Mouse (Mus musculus): ENCODE measurements around the gene Hoxd10.

Hoxd10 gene

GRCm38 (mm10) chr2:74691022-74691951 lies at the start of gene Hoxd10:
Gene Hoxd10 (plus strand): TSS chr2:74691924.
- CTCF ChIA-PET: no interaction called here

GRCm38 (mm10) chr2:74642431-74642830 lies 49.3 kb upstream of the Hoxd10 start:
- CTCF ChIA-PET: no interaction called here

- CTCF ChIA-PET: no interaction called here
Observed at GRCm38 (mm10) chr2:74645631-74646030, 46.1 kb upstream of the Hoxd10 start.

GRCm38 (mm10) chr2:74647082-74647864 lies 44.5 kb upstream of the Hoxd10 start:
- CTCF ChIA-PET: interaction anchor here (0.6 kb wide), 1 partner anchor 464 kb away, joined by 3 read pairs; no protein-coding TSS in a partner anchor

GRCm38 (mm10) chr2:74652996-74653340 lies 38.8 kb upstream of the Hoxd10 start:
- CTCF ChIA-PET: no interaction called here

GRCm38 (mm10) chr2:74653781-74654535 lies 37.8 kb upstream of the Hoxd10 start:
- CTCF ChIA-PET: no interaction called here

- CTCF ChIA-PET: no interaction called here
Observed at GRCm38 (mm10) chr2:74654743-74655419, 36.8 kb upstream of the Hoxd10 start.

- CTCF ChIA-PET: no interaction called here
Observed at GRCm38 (mm10) chr2:74655420-74655781, 36.3 kb upstream of the Hoxd10 start.

- CTCF ChIA-PET: interaction anchor here (0.6 to 0.7 kb wide), 2 partner anchors 24 to 52 kb away, joined by 4 to 6 read pairs; no protein-coding TSS in a partner anchor
Observed at GRCm38 (mm10) chr2:74655821-74656631, 35.7 kb upstream of the Hoxd10 start.

- CTCF ChIA-PET: interaction anchor here (0.6 to 0.7 kb wide), 2 partner anchors 23 to 52 kb away, joined by 4 to 6 read pairs; no protein-coding TSS in a partner anchor
Observed at GRCm38 (mm10) chr2:74656632-74657021, 35.1 kb upstream of the Hoxd10 start.

- CTCF ChIA-PET: no interaction called here
Observed at GRCm38 (mm10) chr2:74657251-74658023, 34.3 kb upstream of the Hoxd10 start.

- CTCF ChIA-PET: no interaction called here
Observed at GRCm38 (mm10) chr2:74658024-74658666, 33.6 kb upstream of the Hoxd10 start.

GRCm38 (mm10) chr2:74658667-74659371 lies 32.9 kb upstream of the Hoxd10 start:
- CTCF ChIA-PET: no interaction called here

- CTCF ChIA-PET: no interaction called here
Observed at GRCm38 (mm10) chr2:74659507-74660005, 32.2 kb upstream of the Hoxd10 start, which contains the start of gene Evx2. Gene Evx2 (minus strand): TSS chr2:74659557.

- CTCF ChIA-PET: no interaction called here
Observed at GRCm38 (mm10) chr2:74660421-74661375, 31.0 kb upstream of the Hoxd10 start.

- CTCF ChIA-PET: interaction anchor here (0.7 kb wide), 1 partner anchor 597 kb away, joined by 3 read pairs; no protein-coding TSS in a partner anchor
Observed at GRCm38 (mm10) chr2:74661685-74662084, 30.0 kb upstream of the Hoxd10 start.

GRCm38 (mm10) chr2:74663291-74663925 lies 28.3 kb upstream of the Hoxd10 start:
- CTCF ChIA-PET: no interaction called here
